Mouse (Mus musculus) hindbrain, embryonic 13.5 days (tissue): Measurements from ENCODE around the gene Oprl1. TPM values are rescaled to one million over a fixed set of nuclear protein-coding genes. Genes with fewer than 3 reads are reported as not detected.

Experiments used
- ATAC-seq: fragments of 200-750 bp; cut with Nextera tagmentation; 2 replicates; pipeline ENCODE4 v1.8.0; 2017; ENCODE audit warnings: moderate TSS enrichment; ENCODE audit not compliant: low FRiP score
- H3K27ac ChIP-seq: fragments of 300-500 bp; sonication (generic); 2 replicates; pipeline ENCODE4 v1.5.1; 2015; ENCODE audit warnings: inconsistent platforms, mild to moderate bottlenecking, moderate library complexity
- H3K27me3 ChIP-seq: fragments of 300-500 bp; sonication (generic); 2 replicates; pipeline ENCODE4 v1.6.1; 2015; ENCODE audit warnings: mild to moderate bottlenecking, inconsistent platforms
- H3K36me3 ChIP-seq: fragments of 300-500 bp; sonication (generic); 2 replicates; pipeline ENCODE4 v1.6.1; 2015; ENCODE audit warnings: mild to moderate bottlenecking, inconsistent platforms
- H3K4me1 ChIP-seq: fragments of 300-500 bp; sonication (generic); replicated peaks from 2 replicates; pipeline ENCODE4 v1.6.1; 2015; ENCODE audit warnings: inconsistent platforms
- H3K4me2 ChIP-seq: fragments of 300-500 bp; sonication (generic); 2 replicates; pipeline ENCODE4 v1.6.1; 2015; ENCODE audit warnings: inconsistent platforms, mild to moderate bottlenecking, moderate library complexity
- H3K4me3 ChIP-seq: fragments of 300-500 bp; sonication (generic); 2 replicates; pipeline ENCODE4 v1.5.1; 2015; ENCODE audit warnings: mild to moderate bottlenecking, inconsistent platforms
- H3K9ac ChIP-seq: fragments of 300-500 bp; sonication (generic); 2 replicates; pipeline ENCODE4 v1.6.1; 2015; ENCODE audit warnings: mild to moderate bottlenecking, inconsistent platforms
- H3K9me3 ChIP-seq: fragments of 300-500 bp; sonication (generic); 2 replicates; pipeline ENCODE4 v1.6.1; 2016; ENCODE audit warnings: inconsistent platforms
- WGBS: fragments of 180-500 bp; shearing (Covaris S2); methylation state at CpG from one replicate; pipeline ENCODE4 v1.1.7; 2015; 5-methylcytosine and 5-hydroxymethylcytosine counted together
- polyA plus RNA-seq: library from polyadenylated mRNA; unstranded; fragments of >200 nt; fragmentation: Nextera tagmentation; extraction: Ambion mirVana; gene quantifications from 2 replicates; pipeline ENCODE4 v1.2.1, GENCODE M21; 2015

The Oprl1 gene
- 79.2 and 83.9 TPM in 2 replicates for polyA plus RNA-seq

DNA sequence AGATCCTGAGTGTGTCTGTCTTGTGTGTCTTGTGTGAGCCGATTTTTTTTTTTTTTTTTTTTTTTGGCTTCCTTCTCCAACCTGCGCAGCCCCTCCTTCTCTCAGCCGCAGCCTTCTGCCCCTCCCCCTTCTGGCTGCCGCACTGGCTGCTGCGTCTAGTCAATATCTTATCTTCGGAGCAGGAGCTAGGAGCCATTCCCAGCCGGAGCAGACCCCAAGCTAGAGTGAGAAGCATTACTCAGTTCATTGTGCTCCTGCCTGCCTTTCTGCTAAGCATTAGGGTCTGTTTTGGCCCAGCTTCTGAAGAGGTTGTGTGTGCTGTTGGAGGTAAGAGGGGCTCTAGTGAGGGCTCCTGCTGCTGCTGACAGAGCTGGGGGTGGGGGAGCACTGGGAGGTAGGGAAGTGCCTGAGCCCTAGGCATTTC is at the start of gene Oprl1:
Gene Oprl1, plus strand, starts transcription at position 114 of the 424 bp plus-strand sequence.
- ATAC-seq: peak; percentile 80
- peaks cover 19% of the 10 kb centered on the region for H3K36me3 ChIP-seq
- H3K9me3 ChIP-seq: no peaks in the 10 kb centered on the region
- H3K4me1 ChIP-seq: peaks cover 54% of the 10 kb centered on the region
- 2% methylated on average over 7 of the region's 7 CpGs for WGBS
- H3K27ac ChIP-seq: peak within 1 kb of the TSS; percentile 96
- H3K27me3 ChIP-seq: no peaks in the 10 kb centered on the region
- peak within 1 kb of the TSS; percentile 55 for H3K4me3 ChIP-seq
- H3K9ac ChIP-seq: peak within 1 kb of the TSS; percentile 83
- peak within 1 kb of the TSS; percentile 88 for H3K4me2 ChIP-seq

DNA sequence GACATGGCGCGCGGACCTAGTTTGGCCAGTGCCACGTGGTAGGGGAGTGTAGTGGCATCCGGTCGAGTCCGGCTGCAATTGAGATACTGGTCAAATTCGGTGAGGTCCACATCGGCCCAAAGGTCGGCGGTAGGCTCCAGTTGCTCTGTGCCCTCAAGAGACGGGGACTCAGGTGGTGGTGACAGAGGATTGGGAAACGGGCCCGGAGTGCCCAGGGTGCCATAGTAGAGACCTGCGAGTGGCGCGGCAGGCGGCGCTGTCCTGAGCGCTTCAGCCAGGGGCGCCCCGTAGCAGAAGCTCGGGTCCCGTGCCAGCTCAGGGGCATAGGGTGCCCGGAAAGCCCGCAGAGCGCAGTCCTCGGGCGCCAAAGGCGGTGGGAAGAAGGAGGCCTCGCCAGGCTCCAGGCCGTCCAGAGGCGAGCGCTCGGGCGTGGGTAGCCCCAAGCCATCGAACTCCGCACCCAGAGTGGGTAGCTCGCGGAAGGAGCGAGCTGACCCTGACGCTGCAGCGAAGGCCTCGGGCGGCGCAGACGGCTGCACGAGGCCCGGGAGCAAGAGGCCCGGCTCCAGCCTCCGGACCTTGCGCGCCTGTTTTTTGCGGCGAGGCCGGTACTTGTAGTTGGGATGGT is 44.4 kb upstream of the Oprl1 start:
- Histone ChIP-seq H3K36me3 (no peaks in the 10 kb centered on the region), H3K9me3 (no peaks in the 10 kb centered on the region), H3K4me2 (peak overlapping the region; percentile 66), H3K27me3 (peaks cover 71% of the 10 kb centered on the region), H3K4me3 (peak overlapping the region; percentile 45), H3K4me1 (peaks cover 36% of the 10 kb centered on the region), H3K9ac (peak overlapping the region; percentile 67), H3K27ac (no peak overlapping the region)
- 3% methylated on average over 47 of the region's 56 CpGs for WGBS
- ATAC-seq: no peak

DNA sequence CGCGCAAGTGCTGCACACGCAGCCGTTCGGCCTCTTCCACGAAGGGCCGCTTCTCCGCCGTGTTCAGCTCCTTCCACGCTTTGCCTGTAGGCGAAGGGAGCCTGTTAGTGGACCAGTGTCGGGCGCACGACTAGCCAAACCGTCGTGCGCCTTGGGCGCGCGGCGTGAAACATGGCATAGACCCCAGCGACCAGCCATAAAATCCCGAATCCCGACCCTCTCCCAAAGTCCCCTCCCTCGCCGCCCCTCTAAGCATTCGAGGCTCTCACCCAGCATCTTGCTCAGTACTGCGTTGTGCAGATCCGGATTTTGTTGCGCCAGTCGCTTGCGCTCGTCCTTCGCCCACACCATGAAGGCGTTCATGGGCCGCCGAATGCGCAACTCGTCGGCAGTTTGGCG is 43.9 kb upstream of the Oprl1 start:
- peak overlapping the region; percentile 45 for H3K4me3 ChIP-seq
- peak overlapping the region; percentile 66 for H3K4me2 ChIP-seq
- peaks cover 41% of the 10 kb centered on the region for H3K4me1 ChIP-seq
- H3K27me3 ChIP-seq: peaks cover 71% of the 10 kb centered on the region
- no peak overlapping the region for H3K27ac ChIP-seq
- H3K36me3 ChIP-seq: no peaks in the 10 kb centered on the region
- WGBS: under 1% methylated on average over 41 of the region's 41 CpGs
- peak overlapping the region; percentile 67 for H3K9ac ChIP-seq
- ATAC-seq: no peak
- H3K9me3 ChIP-seq: no peaks in the 10 kb centered on the region

DNA sequence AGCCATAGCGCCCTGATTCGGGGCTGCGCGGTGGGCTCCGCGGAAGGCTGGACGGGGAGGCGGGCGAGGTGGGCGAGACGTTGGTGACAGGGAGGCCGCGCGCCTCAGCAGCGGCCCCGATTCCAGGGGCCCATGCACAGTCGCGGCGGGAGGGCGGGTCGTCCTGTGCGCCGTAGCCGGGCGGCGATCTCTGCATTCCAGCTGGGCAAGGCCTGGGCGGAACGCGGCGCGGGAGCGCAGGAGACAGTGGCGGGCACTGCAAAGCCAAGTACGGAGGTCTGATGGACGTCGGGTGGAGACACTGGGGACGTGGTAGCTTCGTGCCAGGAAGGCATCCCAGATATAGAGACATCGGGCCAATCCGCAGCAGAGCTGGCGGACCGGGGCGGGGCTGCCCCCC is 43.5 kb upstream of the Oprl1 start, which contains the start of gene Sox18:
Gene Sox18, minus strand, starts transcription at position 315 of the 400 bp plus-strand sequence.
- H3K27ac ChIP-seq: no peak within 1 kb of the TSS
- H3K4me2 ChIP-seq: peak within 1 kb of the TSS; percentile 66
- peak within 1 kb of the TSS; percentile 45 for H3K4me3 ChIP-seq
- H3K36me3 ChIP-seq: no peaks in the 10 kb centered on the region
- peaks cover 45% of the 10 kb centered on the region for H3K4me1 ChIP-seq
- WGBS: under 1% methylated on average over 42 of the region's 43 CpGs
- H3K9me3 ChIP-seq: no peaks in the 10 kb centered on the region
- 0 out of 2 replicates have a peak, but pooled peaks have one; percentile 37 for ATAC-seq
- H3K9ac ChIP-seq: peak within 1 kb of the TSS; percentile 67
- peaks cover 71% of the 10 kb centered on the region for H3K27me3 ChIP-seq

DNA sequence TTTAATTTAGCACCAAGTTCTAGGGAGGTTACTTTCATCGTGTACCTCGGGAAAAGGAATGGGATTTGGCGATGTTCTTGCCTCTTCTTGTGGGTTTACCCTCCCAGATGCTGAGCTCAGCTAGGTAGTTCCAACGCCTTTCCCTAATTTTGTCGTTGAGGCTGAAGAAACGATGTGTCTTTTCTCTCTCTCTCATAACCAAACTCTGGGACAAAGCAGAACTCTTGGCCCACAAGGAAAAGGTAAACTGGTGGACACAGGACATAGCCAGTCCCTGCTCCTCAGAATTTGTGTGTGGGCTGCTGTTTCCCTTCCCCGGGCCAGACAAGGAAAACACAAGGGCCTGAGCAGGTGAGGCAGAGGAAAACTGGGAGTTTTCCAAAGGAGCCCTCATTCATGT is 42.8 kb upstream of the Oprl1 start:
- no peak overlapping the region for H3K4me3 ChIP-seq

DNA sequence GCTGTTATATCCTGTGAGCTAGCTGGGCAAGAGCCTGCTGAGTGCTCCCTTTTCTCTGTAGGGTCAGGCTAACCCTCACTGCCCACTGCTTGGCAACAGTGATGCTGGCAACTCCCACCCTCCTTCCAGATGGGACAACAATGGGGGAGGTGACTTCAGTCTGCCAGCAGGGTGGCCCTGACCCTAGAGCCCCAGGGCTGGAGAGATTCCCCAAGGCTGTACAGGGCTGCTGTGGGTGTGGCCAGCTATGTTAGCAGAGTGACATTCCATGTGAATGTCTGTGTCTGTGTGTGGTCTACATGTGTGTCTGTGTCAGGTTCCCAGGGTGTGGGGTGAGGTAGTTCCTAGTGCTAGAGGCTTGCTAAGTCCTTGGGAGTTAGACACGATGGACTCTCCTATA is 41.3 kb upstream of the Oprl1 start:
- H3K36me3 ChIP-seq: no peaks in the 10 kb centered on the region
- WGBS: 54% methylated on average over 1 of the region's 1 CpGs
- H3K27ac ChIP-seq: no peak overlapping the region
- no peak overlapping the region for H3K4me2 ChIP-seq
- no peak overlapping the region for H3K9ac ChIP-seq
- ATAC-seq: no peak; the same call in 1 of the 2 replicates
- H3K9me3 ChIP-seq: no peaks in the 10 kb centered on the region
- peaks cover 61% of the 10 kb centered on the region for H3K27me3 ChIP-seq
- H3K4me3 ChIP-seq: no peak overlapping the region
- H3K4me1 ChIP-seq: peaks cover 53% of the 10 kb centered on the region

More for the DNA sequence above, 42.8 kb upstream of the Oprl1 start:
- Histone ChIP-seq H3K9me3 (no peaks in the 10 kb centered on the region), H3K27ac (no peak overlapping the region), H3K36me3 (no peaks in the 10 kb centered on the region), H3K27me3 (peaks cover 71% of the 10 kb centered on the region), H3K9ac (no peak overlapping the region), H3K4me2 (peak overlapping the region; percentile 66), H3K4me1 (peaks cover 51% of the 10 kb centered on the region)
- WGBS: 32% methylated on average over 7 of the region's 7 CpGs
- no peak for ATAC-seq

DNA sequence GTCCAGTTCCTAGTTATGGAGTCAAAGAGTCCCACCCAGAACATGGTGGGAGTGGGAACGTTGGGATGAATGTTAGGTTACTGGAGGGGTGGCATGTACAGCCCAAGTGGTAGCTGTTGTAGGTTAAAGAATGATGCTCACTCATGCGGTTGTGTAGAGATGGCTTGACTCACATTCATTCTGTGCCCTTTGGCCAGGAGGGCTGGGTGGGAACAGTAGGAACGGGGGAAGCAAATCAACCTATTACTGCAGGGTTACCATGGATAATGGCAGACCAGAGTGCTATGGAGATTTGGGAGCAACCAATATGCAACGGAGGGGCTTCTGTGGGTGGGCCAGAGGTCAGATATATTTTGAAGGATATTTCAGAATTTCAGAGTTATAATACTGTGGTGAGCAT is 39.9 kb upstream of the Oprl1 start:
- Histone ChIP-seq H3K9ac (no peak overlapping the region), H3K27ac (0 out of 2 replicates have a peak overlapping the region, but pooled peaks have one; percentile 40), H3K27me3 (peaks cover 47% of the 10 kb centered on the region), H3K9me3 (no peaks in the 10 kb centered on the region), H3K36me3 (no peaks in the 10 kb centered on the region), H3K4me2 (no peak overlapping the region), H3K4me1 (peaks cover 60% of the 10 kb centered on the region), H3K4me3 (no peak overlapping the region)
- 75% methylated on average over 4 of the region's 4 CpGs for WGBS
- ATAC-seq: no peak

DNA sequence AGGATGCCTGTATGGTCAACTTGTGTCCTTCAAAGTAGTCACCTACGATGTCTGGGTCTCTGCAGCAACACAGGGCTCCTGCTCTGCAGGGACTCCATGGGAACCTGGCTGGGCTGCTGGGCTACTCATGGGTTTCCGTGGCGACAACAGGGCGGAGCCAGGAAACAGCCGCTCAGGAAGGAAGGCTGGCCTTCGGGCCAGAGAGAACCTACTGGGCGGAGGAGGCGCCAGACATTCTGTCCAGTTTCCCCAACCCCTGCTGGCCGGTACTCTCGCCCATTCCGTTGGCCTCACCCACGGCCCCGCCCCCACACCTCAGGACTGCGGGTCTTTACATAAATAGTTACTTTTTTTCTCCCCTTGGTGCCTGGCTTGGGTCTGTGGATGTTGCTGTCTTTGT is 39.4 kb upstream of the Oprl1 start:
- 2% methylated on average over 14 of the region's 14 CpGs for WGBS
- Histone ChIP-seq H3K27me3 (peaks cover 42% of the 10 kb centered on the region), H3K4me1 (peaks cover 57% of the 10 kb centered on the region), H3K9me3 (no peaks in the 10 kb centered on the region), H3K36me3 (no peaks in the 10 kb centered on the region), H3K27ac (peak overlapping the region; percentile 40), H3K4me3 (no peak overlapping the region), H3K4me2 (peak overlapping the region; percentile 37), H3K9ac (no peak overlapping the region; the same call in 1 of the 2 replicates)
- no peak for ATAC-seq

DNA sequence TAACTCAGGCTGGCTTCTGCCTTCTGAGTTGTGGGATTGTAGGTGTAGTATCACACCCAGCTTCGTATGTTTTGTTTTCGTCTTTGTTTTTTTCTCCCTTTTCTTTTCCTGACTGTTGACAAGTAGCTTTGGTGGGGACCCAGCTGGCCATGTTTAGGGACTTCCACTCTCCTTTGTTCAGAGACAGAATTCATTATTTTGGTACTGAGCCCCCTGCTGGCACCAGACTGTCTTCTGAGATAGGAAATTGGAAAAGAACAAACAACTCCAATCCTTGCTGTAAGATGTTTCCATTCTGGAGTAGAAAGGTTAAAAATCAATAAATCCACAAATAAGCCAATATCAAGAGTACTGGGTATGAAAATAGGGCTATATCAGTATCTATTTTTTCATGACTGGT is 38.4 kb upstream of the Oprl1 start:
- Histone ChIP-seq H3K4me2 (no peak overlapping the region), H3K4me1 (peaks cover 57% of the 10 kb centered on the region), H3K27me3 (peaks cover 32% of the 10 kb centered on the region), H3K36me3 (no peaks in the 10 kb centered on the region), H3K9me3 (no peaks in the 10 kb centered on the region), H3K27ac (peak overlapping the region; percentile 40), H3K4me3 (no peak overlapping the region), H3K9ac (no peak overlapping the region)
- no peak for ATAC-seq
- 26% methylated on average over 2 of the region's 2 CpGs for WGBS

DNA sequence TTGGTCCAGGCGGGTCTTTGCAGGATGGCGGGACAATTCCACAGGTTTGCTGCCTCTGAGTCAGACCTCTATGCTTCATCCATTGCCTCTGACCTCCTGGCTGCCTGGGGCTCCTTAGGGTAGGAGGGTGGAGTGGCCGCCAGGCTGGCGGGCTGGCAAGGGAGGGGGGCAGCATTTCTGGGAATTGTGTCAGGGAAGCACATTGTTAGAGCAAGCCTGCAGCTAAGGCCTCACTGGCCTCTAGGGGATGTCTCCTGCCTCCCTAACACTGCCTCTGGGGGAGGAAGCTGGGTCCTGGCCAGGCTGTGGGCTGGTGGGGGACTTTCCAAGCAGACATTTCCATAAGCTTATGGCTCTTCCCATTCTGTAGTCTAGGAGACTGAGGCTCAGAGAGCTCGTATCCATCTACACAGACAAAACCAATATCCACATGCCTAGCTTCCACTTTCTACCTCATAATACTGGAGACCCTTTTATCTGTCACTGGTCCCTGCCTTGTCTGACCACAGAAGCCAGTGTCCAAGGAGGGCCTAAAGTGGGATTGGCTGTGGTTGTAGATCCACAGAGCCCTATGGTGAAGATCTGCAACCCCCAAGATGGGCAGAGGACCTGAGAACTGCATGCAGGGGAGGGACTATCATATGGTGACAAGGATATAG is 37.6 kb upstream of the Oprl1 start:
- 64% methylated on average over 5 of the region's 5 CpGs for WGBS
- H3K36me3 ChIP-seq: no peaks in the 10 kb centered on the region
- H3K9ac ChIP-seq: peak overlapping the region; percentile 15; the same call in 1 of the 2 replicates
- no peak overlapping the region for H3K4me3 ChIP-seq
- ATAC-seq: no peak
- H3K27ac ChIP-seq: peak overlapping the region; percentile 40
- H3K27me3 ChIP-seq: peaks cover 24% of the 10 kb centered on the region
- H3K4me2 ChIP-seq: no peak overlapping the region
- peaks cover 55% of the 10 kb centered on the region for H3K4me1 ChIP-seq
- no peaks in the 10 kb centered on the region for H3K9me3 ChIP-seq

DNA sequence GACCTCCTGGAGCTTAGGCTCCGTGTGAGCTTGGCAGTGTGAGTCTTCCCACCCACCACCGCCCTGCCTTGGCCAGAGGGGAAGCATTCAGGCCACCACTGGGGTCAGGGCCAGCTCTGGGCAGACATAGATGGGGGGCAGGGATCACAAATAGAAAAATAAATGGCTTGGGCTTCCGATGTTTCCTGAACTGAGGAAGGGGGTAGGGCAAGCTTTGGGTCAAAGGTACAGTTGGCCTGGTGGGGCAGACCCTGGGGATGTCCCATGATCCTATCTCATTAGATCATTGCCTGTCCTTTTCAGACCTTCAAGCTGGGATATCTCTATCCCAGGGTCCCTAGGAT is 37.1 kb upstream of the Oprl1 start:
- ATAC-seq: no peak
- no peaks in the 10 kb centered on the region for H3K36me3 ChIP-seq
- H3K4me3 ChIP-seq: no peak overlapping the region
- H3K9me3 ChIP-seq: no peaks in the 10 kb centered on the region
- H3K4me2 ChIP-seq: no peak overlapping the region
- H3K4me1 ChIP-seq: peaks cover 53% of the 10 kb centered on the region
- WGBS: 56% methylated on average over 3 of the region's 3 CpGs
- no peak overlapping the region for H3K9ac ChIP-seq
- H3K27ac ChIP-seq: peak overlapping the region; percentile 40; the same call in 1 of the 2 replicates
- H3K27me3 ChIP-seq: peaks cover 19% of the 10 kb centered on the region

DNA sequence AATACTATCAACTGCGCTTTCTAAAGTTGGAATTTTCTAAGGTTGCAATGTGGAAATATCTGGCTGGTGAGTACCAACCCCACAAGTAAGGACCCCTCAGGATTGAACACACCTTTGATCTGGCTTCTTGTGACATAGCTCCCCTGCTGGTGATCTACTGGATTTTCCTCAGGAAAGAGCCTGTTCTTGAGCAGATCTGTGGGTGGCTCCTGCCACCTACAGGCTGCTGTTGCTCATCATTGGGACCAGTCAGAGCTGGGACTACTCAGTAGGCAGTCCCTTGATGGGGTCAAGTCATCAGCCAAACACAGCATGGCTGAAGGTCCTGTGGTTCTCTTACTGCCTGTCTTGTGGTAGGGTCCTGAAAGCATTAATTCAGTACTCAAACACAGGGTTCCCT is 36.0 kb upstream of the Oprl1 start:
- Histone ChIP-seq H3K4me1 (peaks cover 45% of the 10 kb centered on the region), H3K27ac (no peak overlapping the region), H3K9me3 (no peaks in the 10 kb centered on the region), H3K36me3 (no peaks in the 10 kb centered on the region), H3K27me3 (peaks cover 10% of the 10 kb centered on the region; the same call in 1 of the 2 replicates), H3K4me2 (no peak overlapping the region), H3K4me3 (no peak overlapping the region), H3K9ac (no peak overlapping the region)
- WGBS: 36% methylated on average over 1 of the region's 1 CpGs
- ATAC-seq: 0 out of 2 replicates have a peak, but pooled peaks have one; percentile 37
